Mouse (Mus musculus) midbrain, postnatal 0 days (tissue): ENCODE results near the gene Cep295. TPM values are rescaled to one million over a fixed set of nuclear protein-coding genes. Genes with fewer than 3 reads are reported as not detected.

Experiments used
- ATAC-seq: fragments of 200-750 bp; cut with Nextera tagmentation; 2 replicates; pipeline ENCODE4 v1.8.0; 2017; ENCODE audit warnings: moderate number of reproducible peaks, mild to moderate bottlenecking, moderate TSS enrichment, moderate library complexity; ENCODE audit not compliant: low FRiP score
- DNase-seq: peaks from one replicate; pipeline ENCODE4 v3.0.0-alpha.2; 2015; ENCODE audit warnings: low spot score
- H3K27ac ChIP-seq: fragments of 300-500 bp; sonication (generic); 2 replicates; pipeline ENCODE4 v1.5.1; 2014; ENCODE audit warnings: low read depth, mild to moderate bottlenecking, low read length, mixed read lengths
- H3K27me3 ChIP-seq: fragments of 300-500 bp; sonication (generic); 2 replicates; pipeline ENCODE4 v1.6.1; 2014; ENCODE audit warnings: low read length, control low read depth, mixed read lengths; ENCODE audit not compliant: insufficient read depth
- H3K36me3 ChIP-seq: fragments of 300-500 bp; sonication (generic); 2 replicates; pipeline ENCODE4 v1.6.1; 2014; ENCODE audit warnings: low read length, control low read depth, mixed read lengths; ENCODE audit not compliant: insufficient read depth
- H3K4me1 ChIP-seq: fragments of 300-500 bp; sonication (generic); 2 replicates; pipeline ENCODE4 v1.6.1; 2014; ENCODE audit warnings: mild to moderate bottlenecking, control low read depth, antibody characterized with exemption, low read length, mixed read lengths; ENCODE audit not compliant: insufficient read depth
- H3K4me2 ChIP-seq: fragments of 300-500 bp; sonication (generic); 2 replicates; pipeline ENCODE4 v1.6.1; 2014; ENCODE audit warnings: low read depth, mild to moderate bottlenecking, low read length, mixed read lengths; ENCODE audit not compliant: poor library complexity, severe bottlenecking
- H3K4me3 ChIP-seq: fragments of 300-500 bp; sonication (generic); 2 replicates; pipeline ENCODE4 v1.5.1; 2014; ENCODE audit warnings: low read depth, mild to moderate bottlenecking, low read length, moderate library complexity
- H3K9ac ChIP-seq: fragments of 300-500 bp; sonication (generic); replicated peaks from 2 replicates; pipeline ENCODE4 v1.6.1; 2014; ENCODE audit warnings: mild to moderate bottlenecking, low read length, moderate library complexity, mixed read lengths; ENCODE audit not compliant: poor library complexity, severe bottlenecking
- H3K9me3 ChIP-seq: fragments of 300-500 bp; sonication (generic); 2 replicates; pipeline ENCODE4 v1.6.1; 2016; ENCODE audit warnings: low read length, control low read depth
- CTCF ChIP-seq: IDR thresholded peaks from 2 replicates; pipeline ENCODE4 v1.5.1; 2016; ENCODE audit warnings: antibody characterized with exemption, mild to moderate bottlenecking
- WGBS: fragments of 180-500 bp; shearing (Covaris S2); extraction: QIAGEN DNeasy Blood & Tissue Kit; methylation state at CpG from one replicate; pipeline ENCODE4 v1.1.7; 2014; 5-methylcytosine and 5-hydroxymethylcytosine counted together
- polyA plus RNA-seq: library from polyadenylated mRNA; unstranded; fragments of >200 nt; fragmentation: Nextera tagmentation; extraction: Ambion mirVana; gene quantifications from 2 replicates; pipeline ENCODE4 v1.2.1, GENCODE M21; 2015
- total RNA-seq: library from RNA; depleted of rRNA; stranded (reverse); fragments of >200 nt; gene quantifications from 2 replicates; pipeline ENCODE4 v1.2.3, GENCODE M21; 2014

Cep295 gene
- total and polyA plus RNA-seq, 2 experiments from 2014 or later, result 11.2 to 17.8 TPM

DNA sequence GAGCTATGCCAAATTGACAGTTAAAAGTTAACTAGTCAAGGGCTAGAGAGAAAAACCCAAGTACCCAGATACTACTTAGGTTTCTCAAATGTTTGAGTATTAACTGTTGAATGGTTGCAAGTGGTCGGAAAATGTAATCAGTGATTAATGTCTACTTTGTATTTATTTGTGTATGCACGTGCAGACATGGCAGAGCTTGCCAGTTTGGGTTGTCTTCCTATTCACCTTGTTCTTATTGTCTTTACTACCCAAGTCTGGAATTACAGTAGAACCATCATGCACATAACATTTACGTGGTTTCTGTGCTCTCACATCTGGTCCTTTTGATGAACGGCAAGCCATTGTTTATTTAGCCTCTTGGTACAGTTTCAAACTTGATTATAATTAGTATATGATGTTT is 48.2 kb downstream of the Cep295 start:
- no peaks in the 10 kb centered on the region for H3K27me3 ChIP-seq
- no peak overlapping the region for H3K4me3 ChIP-seq
- DNase-seq (no peak), ATAC-seq (no peak)
- no peak overlapping the region for H3K9ac ChIP-seq
- H3K27ac ChIP-seq, result no peak overlapping the region
- WGBS, result 84% methylated on average over 4 of the region's 4 CpGs
- H3K4me1 ChIP-seq, result peaks cover 10% of the 10 kb centered on the region; the same call in 1 of the 2 replicates
- no peak overlapping the region for H3K4me2 ChIP-seq
- H3K9me3 ChIP-seq, result no peaks in the 10 kb centered on the region
- TF ChIP-seq CTCF, result no peak
- peaks cover 34% of the 10 kb centered on the region for H3K36me3 ChIP-seq

GRCm38 (mm10) chr9:15308254-15308653 is 49.3 kb downstream of the Cep295 start:
- TF ChIP-seq CTCF, result no peak
- no peak for ATAC-seq
- H3K36me3 ChIP-seq, result peaks cover 24% of the 10 kb centered on the region

DNA sequence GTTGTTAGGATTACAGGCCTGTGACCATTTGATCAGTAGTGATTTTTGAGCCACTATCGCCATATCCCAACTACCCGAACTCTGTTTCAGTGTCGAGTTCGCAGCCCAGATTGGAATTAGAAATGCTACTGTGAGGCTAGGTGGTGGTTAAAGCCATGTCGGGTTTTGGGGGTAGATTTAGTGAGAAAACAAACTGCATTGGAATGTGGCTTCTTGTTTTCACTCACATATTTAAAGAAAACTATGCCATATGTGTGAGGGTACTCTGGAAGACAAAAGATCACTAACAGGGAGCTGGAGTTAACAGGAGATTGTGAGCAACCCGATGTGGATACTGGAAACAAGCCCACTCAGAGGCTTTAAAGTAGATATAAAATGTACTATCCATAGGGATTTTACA is 50.3 kb downstream of the Cep295 start:
- Histone ChIP-seq H3K4me3 (peak overlapping the region; percentile 80), H3K27me3 (no peaks in the 10 kb centered on the region), H3K4me2 (peak overlapping the region; percentile 71), H3K9ac (peak overlapping the region; percentile 90), H3K27ac (no peak overlapping the region), H3K9me3 (no peaks in the 10 kb centered on the region), H3K36me3 (peaks cover 19% of the 10 kb centered on the region), H3K4me1 (peaks cover 10% of the 10 kb centered on the region; the same call in 1 of the 2 replicates)
- TF ChIP-seq CTCF, result no peak
- DNase-seq (no peak), ATAC-seq (no peak)
- WGBS, result 6% methylated on average over 6 of the region's 6 CpGs

More at GRCm38 (mm10) chr9:15308254-15308653, 49.3 kb downstream of the Cep295 start:
- no peaks in the 10 kb centered on the region for H3K9me3 ChIP-seq
- WGBS, result 47% methylated on average over 2 of the region's 2 CpGs
- no peak overlapping the region for H3K4me3 ChIP-seq
- H3K27ac ChIP-seq, result no peak overlapping the region
- peaks cover 10% of the 10 kb centered on the region; the same call in 1 of the 2 replicates for H3K4me1 ChIP-seq
- H3K27me3 ChIP-seq, result no peaks in the 10 kb centered on the region
- DNase-seq, result no peak
- no peak overlapping the region for H3K4me2 ChIP-seq
- no peak overlapping the region for H3K9ac ChIP-seq

GRCm38 (mm10) chr9:15306398-15307119 is 51.0 kb downstream of the Cep295 start, which contains the start of gene 4931406C07Rik:
4931406C07Rik (minus strand) TSS chr9:15306448.
- H3K4me2 ChIP-seq, result peak within 1 kb of the TSS; percentile 71
- peak within 1 kb of the TSS; percentile 88 for H3K27ac ChIP-seq
- H3K4me1 ChIP-seq, result peaks cover 10% of the 10 kb centered on the region; the same call in 1 of the 2 replicates
- 1% methylated on average over 35 of the region's 35 CpGs for WGBS
- H3K27me3 ChIP-seq, result no peaks in the 10 kb centered on the region
- peak within 1 kb of the TSS; percentile 90 for H3K9ac ChIP-seq
- DNase-seq (peak; percentile 60), ATAC-seq (peak; percentile 87)
- peaks cover 13% of the 10 kb centered on the region for H3K36me3 ChIP-seq
- peak within 1 kb of the TSS; percentile 80 for H3K4me3 ChIP-seq
- peak; percentile 12; the same call in 1 of the 2 replicates for TF ChIP-seq CTCF
- H3K9me3 ChIP-seq, result no peaks in the 10 kb centered on the region

DNA sequence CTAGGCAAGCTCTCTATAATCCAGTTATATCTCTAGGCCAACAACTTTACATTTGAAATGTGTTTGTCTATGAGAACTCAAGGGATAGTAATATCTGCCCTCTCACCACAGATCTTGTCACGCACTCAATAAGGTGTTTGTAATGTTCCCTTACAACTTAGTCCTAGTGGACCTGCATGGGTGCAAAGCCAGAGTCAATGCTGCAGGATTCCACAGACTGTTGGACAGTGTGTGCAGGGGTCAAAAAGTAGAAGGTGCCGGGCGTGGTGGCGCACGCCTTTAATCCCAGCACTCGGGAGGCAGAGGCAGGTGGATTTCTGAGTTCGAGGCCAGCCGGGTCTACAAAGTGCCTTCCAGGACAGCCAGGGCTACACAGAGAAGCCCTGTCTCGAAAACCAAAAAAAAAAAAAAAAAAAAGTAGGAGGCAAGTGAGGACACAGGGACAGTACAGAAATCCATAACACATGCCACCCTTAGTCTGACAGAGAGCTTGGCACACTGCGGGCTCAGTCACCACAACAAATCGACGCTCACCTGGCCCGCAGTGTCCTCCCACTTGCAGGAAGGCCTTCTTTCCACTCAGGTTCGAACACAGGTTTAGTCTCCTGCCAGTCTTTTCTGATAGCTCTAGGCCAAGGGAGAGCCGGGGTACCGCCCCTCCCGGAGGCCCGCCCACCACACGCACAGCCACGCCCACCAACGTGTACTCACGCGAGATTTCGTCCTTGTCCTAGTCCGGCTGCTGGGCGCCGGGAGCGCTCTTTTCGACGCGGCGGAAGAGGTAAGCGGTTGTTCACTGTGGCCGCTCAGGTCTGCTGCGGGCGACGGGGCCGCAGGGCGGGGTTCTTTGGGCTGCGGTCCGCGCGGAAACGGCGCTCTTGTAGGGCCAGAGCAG is 51.8 kb downstream of the Cep295 start, which contains the start of gene Taf1d:
Gene Taf1d (plus strand): TSS at position 712 of the 895 bp plus-strand sequence.
- Histone ChIP-seq H3K4me3 (peak within 1 kb of the TSS; percentile 80), H3K27ac (peak within 1 kb of the TSS; percentile 88), H3K4me1 (peaks cover 12% of the 10 kb centered on the region; the same call in 1 of the 2 replicates), H3K4me2 (peak within 1 kb of the TSS; percentile 71), H3K9ac (peak within 1 kb of the TSS; percentile 90), H3K36me3 (peaks cover 13% of the 10 kb centered on the region), H3K9me3 (no peaks in the 10 kb centered on the region), H3K27me3 (no peaks in the 10 kb centered on the region)
- peak; percentile 95 for DNase-seq
- peak; percentile 99 for ATAC-seq
- 15% methylated on average over 44 of the region's 45 CpGs for WGBS
- no peak for TF ChIP-seq CTCF
